Mouse (Mus musculus) brain, adult 2 months (tissue): ENCODE results near the gene Fam71a.

Experiments
- DNase-seq: peaks from one replicate; pipeline ENCODE4 v3.0.0; 2011; ENCODE audit warnings: low read depth, low spot score

Gene Fam71a

DNA sequence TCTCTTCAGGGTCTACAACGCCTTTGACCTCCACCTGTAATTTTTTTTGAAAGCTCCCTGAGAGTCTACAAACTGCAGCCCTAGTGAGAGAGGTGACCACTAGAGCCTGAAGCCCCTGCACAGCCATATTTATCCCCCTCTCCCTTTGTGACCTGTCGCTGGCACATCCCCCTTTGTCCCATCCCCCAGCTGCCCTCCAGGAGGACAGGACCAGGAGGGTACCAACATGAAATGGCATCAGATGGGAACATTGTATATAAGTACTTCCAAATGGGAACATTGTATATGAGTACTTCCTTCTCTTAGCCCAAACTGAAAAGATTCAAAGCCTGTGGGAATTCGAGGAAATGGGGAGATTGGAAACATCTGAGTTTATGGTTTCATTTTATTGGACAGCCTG lies at the start of gene Fam71a:
Fam71a (minus strand) TSS at position 101 of the 400 bp plus-strand sequence.
- no peak for DNase-seq

DNA sequence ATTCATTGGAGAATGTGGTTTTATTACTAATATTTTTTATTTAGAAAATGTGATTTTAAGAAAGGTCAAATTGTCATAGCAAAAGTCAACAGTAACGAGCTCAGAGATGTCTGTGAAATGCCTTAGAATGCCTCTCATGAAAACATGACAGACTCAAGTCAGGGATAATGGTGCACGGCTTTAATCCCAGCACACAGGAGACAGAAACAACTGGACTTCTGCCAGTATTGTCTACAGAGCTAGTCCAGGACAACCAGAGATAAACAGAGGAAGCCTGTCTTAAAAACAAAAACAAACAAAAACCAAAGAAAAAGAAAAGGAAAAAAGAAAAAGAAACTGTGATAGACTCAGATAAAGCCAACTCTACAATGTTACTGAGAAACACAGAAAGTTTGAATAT lies 46.5 kb upstream of the Fam71a start:
- DNase-seq, result no peak

DNA sequence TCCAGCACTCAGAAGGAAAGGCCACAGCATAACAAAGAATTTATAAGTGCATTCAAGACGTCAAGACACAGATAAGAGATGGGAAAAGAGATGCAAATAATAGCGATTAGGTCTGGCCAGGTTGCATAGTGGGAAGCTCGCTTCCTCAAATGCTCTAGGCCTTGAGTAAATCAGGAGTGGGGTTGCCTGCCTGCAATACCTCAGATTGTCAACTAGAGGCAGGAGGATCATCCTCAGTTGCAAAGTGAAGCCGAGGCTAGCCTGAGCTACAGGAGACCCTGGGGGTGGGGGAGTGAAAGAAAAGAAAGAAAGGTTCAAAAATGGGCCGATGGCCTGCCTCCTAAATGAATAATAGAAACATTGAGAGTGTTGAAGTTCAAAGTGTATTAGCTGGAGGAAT lies 41.2 kb upstream of the Fam71a start:
- no peak for DNase-seq

DNA sequence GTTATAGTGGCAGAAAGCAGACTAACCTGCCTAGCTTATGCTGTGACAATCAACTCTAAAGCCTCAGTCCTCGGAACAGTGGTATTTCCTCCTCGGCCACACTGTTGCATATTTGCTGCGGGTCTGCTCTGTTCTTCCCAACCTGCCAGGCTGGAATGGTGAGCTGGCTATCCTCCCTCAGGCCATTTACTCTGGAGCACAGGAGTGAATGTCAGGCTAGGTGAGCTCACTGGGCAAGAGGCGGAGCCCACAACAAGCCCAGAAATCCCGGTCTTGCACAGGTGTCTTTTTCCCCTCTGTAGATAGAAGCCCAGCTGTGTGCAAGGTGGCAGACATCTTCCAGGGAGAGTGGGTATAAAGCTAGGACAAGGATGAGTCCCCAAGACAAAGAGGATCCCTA lies 40.3 kb upstream of the Fam71a start:
- no peak for DNase-seq

DNA sequence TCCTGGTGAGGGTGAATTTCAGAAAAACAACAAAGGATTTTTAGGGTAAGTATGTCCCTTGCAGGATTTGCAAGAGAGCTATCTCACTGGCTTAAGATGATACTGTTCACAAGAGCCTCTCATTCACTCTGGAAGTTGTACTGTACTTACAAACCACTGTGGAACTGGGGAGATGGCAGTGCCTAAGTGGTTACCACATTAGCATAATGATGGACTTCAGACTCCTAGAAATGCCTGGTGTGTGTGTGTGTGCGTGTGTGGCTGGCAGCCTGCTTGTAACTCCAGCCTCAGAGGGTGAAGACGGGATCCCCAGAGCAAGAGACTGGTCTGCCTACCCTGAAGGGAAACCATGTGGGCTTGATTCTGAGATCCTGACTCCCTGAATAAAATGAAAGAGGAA lies 38.9 kb upstream of the Fam71a start:
- no peak for DNase-seq

DNA sequence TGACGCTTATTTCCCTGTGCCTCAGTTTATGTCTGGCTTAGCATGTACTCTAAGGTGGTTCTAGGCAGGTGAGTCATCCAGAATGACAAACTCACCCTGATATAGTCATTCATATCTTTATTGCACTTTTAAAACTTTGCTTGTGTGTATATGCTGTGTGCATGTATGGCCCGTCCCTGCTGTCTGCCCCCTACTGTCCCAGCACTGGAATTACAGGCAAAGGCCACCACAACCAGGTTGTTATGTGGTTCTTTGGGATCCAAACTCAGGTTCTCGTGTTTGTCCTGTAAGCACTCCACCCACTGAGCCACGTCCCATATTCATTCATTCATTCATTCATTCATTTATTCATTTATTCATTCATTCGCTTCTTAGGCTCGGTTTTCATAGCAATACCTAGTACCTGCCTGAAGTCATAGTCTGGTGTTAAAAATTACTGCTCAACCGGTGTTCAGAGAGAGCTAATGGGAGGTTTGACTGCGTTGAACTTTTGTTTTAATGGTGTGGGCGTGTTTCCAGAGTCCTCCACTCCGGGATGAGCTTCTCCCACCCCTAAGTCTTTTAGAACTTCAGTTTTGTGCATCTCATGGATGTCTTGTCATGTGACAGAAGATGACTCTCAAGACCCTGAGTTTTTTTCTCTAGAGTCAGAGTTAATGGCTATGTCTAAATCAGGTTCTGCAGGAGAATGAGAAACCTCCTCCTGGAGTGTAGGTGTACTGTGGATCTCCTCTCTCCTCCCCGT lies 37.8 kb upstream of the Fam71a start:
- no peak for DNase-seq

DNA sequence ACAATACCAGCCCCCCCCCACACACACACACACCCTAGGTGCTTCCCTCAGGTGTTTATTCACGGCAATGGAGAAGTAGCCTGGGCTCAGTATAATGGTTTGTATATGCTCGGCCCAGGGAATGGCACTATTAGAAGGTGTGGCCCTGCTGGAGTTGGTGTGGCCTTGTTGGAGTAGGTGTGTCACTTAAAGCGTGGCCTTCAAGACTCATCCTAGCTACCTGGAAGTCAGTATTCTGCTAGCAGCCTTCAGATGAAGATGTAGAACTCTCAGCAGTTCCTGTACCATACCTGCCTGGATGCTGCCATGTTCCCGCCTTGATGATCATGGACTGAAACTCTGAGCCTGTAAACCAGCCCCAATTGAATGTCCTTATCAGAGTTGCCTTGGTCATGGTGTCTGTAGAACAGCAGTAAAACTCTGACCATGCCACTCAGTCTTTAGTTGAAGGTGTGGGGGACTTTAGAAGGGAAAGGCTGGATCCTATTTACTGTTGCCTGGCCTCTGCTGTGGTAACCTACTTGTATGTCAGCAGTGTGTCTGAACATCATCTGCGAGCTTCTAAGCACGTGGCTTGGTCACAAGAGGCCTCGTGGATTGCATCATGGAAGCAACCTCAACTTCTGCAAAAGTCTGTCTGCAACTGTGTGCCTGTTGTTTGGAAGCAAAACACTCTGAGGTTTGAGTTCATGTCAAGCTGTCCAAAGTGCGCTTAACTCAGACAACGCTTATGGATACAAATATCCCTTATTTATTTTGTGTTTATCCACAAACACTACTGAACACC lies 36.4 kb upstream of the Fam71a start:
- DNase-seq, result peak; percentile 57

DNA sequence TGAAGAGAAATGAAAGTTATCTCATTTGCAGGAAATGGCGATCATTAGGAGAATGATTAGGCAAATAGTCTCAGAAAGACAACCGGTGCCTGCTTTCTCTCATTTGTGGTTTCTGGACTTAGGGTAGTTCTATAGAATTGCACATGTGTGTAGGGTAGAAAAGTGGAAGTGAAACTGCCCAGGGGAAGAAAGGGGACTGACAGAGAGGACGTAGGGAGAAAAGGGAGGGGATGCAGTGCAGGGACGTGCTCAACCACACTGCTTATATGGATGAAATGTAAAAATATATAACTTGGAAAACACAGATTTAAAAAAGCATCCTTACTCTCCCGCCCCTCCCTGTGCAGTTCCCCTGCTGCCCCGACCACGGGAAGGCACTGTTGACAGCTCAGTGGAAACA lies 33.3 kb upstream of the Fam71a start:
- DNase-seq, result peak; percentile 31

DNA sequence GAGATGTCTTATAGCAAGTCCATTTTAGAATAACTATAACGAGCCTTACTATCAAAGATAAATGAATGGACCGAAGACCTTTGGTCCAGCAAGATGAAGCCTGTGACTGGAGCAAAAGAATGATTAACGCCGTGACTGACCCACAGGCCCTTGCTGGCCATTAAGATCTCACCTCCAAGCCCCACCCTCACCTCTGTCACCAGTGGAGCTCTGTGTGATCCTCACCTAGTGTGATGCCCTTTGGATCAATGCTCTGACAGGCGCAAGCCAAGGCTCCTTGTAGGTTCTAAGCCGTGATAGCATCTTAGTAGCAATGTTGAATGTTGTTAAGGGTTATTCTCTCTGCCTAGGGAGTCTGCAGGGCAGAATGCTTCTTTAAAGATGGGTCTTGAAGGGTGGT lies 31.4 kb upstream of the Fam71a start:
- no peak for DNase-seq

DNA sequence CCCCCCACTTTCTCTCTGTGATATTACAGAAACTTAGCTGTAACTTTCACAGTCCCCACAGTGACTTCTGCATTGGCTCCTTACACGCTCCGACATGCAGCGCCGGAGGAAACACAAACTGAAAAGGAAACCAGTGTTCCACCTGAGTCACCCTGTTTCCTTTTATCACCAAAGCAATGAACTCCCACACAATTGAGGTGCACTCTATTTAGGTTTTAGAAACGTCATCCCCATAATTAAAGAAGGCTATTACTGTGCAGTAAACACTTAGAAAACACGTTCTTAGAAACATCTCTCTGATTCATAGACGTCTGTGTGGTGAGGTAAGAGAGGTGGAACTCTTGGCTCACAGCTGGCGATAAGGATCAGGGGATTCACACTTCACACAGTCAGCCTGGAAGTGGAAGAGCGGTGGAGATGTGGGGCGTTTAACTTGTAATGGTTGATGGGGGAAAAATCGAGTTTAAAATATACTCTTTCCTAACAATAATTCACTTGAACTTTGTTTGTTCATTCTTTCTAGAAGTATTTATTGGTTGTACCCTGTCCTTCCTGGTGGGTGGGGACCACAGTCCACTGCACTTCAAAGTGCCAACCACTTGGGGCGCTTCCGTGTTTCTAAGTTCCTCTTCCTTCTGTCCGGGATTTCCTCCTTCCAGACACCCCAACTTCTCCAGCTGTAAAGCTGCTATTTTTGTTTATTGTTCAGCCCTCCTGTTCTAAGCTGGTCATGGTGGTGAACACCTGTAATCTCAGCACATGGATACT lies 29.2 kb upstream of the Fam71a start:
- peak; percentile 45 for DNase-seq

DNA sequence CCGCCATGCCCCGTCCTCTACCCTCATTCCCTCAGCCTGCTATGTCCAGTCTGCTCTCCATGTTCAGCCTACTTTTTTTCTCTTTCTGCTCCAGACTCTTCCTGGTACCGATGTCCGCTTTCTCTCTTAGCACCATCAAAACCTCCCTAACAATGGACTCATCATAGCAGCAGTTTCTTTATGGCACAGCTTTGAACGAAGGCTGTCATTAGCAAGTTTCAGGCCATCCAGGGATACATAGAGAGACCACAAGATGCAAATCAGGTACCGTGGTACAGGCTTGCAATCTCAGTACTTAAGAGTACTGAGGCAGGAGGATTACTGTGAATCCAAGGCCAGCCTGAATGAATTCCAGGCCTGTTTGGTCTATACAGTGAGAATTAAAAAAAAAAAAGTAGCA lies 28.1 kb upstream of the Fam71a start:
- DNase-seq, result no peak

DNA sequence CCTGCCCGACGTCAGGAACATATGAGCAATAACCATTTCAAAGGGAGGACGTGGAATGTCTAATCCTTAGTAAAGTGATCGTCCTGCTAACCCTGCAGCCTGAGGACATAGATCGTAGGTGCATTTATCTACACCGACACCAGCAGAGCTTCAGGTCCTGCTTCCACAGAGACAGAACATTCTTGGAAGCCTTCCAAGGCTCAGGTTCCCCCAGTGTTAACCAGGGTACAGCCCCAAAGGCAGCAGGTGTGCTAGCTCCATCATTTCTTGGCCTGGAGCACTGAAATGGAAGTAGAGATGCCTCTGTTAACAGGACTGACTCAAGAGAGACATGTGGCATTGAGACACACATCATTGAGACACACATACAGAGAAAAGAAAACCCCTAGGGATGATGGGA lies 27.6 kb upstream of the Fam71a start:
- DNase-seq, result no peak

DNA sequence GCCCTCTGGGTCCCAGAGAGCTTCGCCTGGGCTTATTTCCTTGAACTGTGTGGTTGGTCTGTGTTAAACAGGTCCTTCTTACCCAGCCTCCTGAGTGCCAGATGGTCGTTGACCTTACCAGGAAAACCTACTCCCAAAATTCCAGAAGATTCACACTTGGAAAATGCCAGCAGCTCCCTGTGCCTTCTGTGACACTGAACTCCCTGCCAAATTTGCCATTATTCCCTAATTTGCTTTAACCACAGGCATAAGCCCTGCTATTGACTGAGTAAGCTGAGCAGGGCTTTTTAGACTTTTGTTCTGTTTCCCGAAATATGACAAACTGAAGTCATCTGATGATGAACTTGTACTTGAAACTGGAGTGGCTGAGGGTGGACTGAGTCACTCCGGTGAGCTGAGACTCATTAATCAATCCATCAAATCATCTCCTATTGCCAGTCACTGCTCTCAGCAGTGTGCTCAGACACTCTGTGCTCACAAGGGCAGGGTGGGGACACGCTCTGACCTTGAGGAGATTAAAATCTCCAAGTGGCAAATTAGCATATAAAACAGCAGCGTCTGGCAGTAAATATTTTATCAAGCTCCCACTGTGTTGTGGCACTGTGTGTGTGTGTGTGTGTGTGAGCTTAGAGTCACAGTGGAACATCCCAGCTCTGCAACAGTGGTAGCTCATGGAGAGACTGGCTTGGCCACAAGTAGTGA lies 25.2 kb upstream of the Fam71a start:
- peak; percentile 78 for DNase-seq

DNA sequence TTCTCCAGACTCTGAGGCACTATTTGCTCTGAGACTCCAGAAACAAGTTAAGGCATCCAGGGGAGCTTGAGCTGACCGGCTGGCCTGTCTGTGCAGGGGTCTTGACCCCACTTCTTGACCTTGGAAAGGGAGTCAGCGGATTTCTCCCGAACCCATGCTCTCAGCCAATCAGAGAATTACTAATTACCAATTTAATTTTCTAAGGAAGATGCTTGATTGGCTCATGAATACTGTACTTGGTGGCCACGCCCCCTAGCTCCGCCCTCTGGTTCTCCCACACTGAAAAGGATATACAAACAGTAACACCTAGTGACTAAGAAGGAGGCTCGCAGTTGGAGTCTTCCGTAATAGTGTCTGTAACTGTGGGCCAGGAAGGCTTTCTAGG lies 21.8 kb upstream of the Fam71a start:
- DNase-seq, result no peak

DNA sequence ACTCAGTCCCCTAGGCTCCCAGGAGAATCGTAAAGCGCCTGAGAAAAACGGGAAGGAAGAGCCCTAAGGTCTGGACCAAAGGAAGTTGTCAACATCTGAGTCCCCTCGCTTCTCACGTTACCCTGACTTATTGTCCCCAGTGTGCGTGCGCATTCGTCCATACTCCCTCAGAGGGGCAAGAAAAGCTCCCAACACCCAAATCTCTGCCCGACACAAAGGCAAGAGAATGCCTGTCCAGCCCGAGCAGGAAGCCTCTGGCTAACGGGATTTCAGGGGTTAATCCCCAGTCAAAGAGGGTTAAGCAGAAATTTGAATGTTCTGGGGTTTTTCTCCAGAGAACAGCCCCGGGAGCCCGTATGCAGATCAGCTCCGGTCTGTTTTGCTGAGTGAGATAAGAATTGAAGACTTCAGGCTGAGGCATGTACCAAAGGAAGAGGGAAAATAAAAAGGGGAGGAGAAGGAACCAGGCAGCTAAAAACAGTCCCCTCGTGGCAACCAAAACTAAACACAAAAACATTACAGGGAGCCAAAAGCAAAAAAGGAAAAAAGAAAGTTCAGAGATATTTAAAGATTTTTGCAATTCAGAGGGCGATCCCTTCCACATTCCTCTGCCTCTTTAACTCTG lies 21.3 kb upstream of the Fam71a start:
- no peak for DNase-seq

DNA sequence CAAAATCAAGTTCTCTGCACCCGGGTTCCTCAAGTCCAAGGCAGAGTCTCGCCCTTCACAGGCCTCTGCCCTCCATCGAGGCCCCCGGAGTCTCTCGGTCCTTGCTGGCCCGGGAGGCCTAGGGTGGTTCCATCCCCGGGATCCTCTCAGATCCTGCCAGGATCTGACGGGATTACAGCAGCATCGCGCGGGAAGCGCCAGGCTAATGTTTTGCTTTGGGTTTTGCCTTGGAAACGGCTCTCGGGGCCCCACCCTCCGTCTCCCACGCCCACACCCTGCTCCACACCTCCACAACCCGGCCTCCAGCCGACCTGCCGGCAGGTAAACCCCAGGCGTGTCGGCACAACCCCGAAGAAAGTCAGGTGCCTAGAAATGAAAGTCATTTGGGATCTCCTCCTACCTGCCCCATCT lies 20.2 kb upstream of the Fam71a start:
- no peak for DNase-seq

DNA sequence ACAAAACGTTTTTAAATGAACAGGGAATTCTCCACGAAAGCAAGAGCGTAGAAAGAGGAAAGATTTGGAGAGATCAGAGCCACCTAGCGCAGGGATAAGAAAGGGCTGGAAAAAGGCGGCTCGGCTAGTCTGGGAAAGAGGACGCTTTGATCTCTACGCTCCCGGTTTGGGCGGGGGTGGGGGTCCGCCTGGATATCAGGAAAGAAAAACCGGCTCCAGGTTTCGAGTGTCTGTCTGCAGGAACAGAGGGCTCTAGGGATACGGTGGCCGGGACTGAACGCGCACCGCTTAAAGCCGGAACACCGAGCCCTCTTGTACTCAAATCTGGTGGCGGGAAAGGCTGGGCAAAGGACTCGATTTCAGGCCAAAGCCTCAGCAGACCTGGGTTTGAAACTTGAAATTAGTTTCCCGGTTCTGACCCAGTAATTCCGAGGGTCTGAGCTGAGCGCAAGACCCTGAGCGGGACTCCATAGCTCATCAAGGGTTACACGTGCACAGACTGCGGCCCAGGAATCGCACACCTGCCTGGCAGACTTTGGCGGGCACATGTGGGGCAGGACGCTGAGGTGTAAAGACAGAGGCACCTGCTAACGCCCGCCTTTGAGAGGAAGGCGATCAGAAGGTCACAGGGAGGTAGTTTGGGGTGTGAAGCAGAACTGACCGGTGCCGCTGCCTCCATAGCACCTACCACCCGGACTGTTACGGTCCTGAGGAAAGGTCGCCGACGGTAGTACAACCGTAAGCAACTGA lies 19.6 kb upstream of the Fam71a start:
- peak; percentile 53 for DNase-seq

DNA sequence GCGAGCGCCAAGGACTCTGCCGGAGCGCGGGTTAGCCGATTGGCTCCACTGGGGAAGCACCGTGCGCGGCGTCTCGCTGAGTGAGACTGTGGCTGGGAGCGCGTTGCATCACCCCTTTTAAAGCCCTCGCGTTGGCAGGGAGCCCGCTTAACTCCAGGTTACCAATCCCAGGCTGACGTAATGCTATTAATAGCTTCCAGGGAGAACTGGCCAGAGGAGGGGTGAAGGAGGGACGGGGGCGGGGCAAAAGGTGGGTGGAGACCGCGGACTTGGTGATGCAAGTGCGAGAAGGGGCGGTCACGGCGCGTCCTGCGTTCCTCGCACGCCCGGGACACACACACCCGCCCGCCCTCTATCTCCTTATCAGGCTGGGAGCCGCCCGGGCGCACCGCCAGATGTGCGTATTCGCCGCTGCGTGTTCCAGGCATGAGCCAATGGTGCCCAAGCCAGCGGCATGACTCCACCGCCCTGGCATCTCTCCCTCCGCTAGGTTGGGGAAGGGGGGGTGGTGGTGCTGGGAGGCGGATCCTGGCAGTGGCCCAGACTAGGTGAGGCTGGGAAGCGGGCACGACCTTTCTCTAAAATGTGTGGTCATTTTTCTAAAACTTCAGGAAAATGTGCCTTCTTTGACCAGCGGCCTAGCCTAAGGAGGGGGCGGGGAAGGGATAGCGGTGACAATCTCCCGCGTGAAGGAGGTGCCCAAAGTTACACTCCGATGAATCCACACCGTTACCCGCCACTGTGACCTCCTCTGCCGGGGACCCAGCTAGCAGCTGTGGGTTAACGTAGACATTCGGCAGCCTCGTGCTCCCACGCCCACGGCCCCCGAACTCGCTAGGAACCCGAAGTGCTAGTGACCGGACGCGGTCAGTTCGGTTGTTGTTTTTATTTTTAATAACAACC lies 18.8 kb upstream of the Fam71a start:
- DNase-seq, result peak; percentile 95

DNA sequence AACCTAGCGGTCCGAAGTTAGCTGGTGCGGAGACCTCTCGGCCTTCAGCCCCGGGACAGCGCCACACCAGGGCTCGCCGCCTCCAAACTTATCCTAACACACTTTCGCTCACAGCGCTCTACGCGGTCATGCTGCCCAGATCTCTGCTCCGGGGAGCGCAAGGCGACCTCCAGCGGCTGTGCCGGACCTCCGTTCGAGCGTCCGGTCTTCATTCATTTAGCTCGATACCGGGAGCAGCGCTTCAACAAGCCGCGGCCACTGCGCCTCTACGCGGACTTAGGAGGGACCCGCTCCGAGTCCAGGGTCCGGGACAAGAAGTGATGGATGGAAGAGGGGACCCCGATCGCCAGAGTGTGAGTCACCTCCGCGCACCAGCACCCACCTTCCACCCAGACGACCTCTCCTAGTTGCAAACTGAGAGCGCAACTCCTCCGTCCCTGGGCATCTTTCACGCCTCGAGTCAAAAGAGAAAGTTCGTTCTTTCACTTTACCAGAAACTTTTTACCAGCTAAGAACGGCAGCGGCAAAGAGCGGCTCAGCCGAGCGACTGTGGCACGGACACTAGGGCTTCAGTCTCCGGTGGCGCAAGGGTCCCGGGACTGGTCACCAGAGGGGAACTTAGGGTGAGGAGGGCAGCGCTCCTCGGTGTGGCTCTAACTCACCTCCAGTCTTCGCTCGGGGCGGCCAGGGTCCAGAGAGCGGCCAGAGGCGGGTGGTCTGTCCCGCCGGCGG lies 18.0 kb upstream of the Fam71a start:
- peak; percentile 78 for DNase-seq
